Comparison of ENCODE assay signal across 9 mouse cellular contexts in genomic region chr1:45312870-45313269, GRCm38 (mm10). TPM values are rescaled to one million over a fixed set of nuclear protein-coding genes. Genes with fewer than 3 reads are reported as not detected.
DNase-seq lines count a peak whose midpoint lies in the region; ATAC-seq lines count a peak whose summit lies in the region.
"Had no signal": no experiment of that assay in that cellular context is flagged by ENCODE, and none has a peak within 500 bp of the region (broad histone marks: within the 10 kb centered on the region; RNA-seq: fewer than 3 reads in every experiment).

No protein-coding gene starts in this region.

- DNase-seq in kidney, adult 18-20 months: no peak
- DNase-seq in embryo, embryonic 11 days: peak; percentile 87
- DNase-seq in lung, postnatal 36 days: peak; percentile 33
- DNase-seq in layer of hippocampus, adult 9-10 months (ENCODE audit: low spot score): no peak
- no peak for DNase-seq in testis, postnatal 10 days (ENCODE audit: low spot score)
- DNase-seq in adrenal gland, postnatal 10 days: no peak

- H3K4me1 ChIP-seq in kidney, embryonic 15.5 days: peaks cover 5% of the 10 kb centered on the region; the same call in 1 of the 2 replicates
- 0 out of 2 replicates have a peak, but pooled peaks cover 5% of the 10 kb centered on the region for H3K4me1 ChIP-seq in heart, embryonic 12.5 days (replicated peaks)

- no peaks in the 10 kb centered on the region for H3K36me3 ChIP-seq in kidney, embryonic 15.5 days
- peaks cover 3% of the 10 kb centered on the region; the same call in 1 of the 2 replicates for H3K36me3 ChIP-seq in heart, embryonic 12.5 days
- H3K36me3 ChIP-seq: G1E had no signal

- no peaks in the 10 kb centered on the region for H3K27me3 ChIP-seq in kidney, embryonic 15.5 days
- no peaks in the 10 kb centered on the region for H3K27me3 ChIP-seq in heart, embryonic 12.5 days (replicated peaks)

- ATAC-seq in kidney, embryonic 15.5 days (replicated peaks; ENCODE audit: low FRiP score): peak; percentile 34
- ATAC-seq in heart, embryonic 12.5 days (ENCODE audit: insufficient number of reproducible peaks, low FRiP score): peak; percentile 68; the same call in 1 of the 2 replicates

- peak overlapping the region; percentile 48 for H3K4me3 ChIP-seq in kidney, embryonic 15.5 days (replicated peaks)
- peak overlapping the region; percentile 27; the same call in 1 of the 2 replicates for H3K4me3 ChIP-seq in heart, embryonic 12.5 days

- no peak overlapping the region for H3K9ac ChIP-seq in kidney, embryonic 15.5 days
- H3K9ac ChIP-seq in heart, embryonic 12.5 days: no peak overlapping the region

- H3K27ac ChIP-seq in kidney, embryonic 15.5 days: 0 out of 2 replicates have a peak overlapping the region, but pooled peaks have one; percentile 18
- H3K27ac ChIP-seq in heart, embryonic 12.5 days (ENCODE audit: poor library complexity, severe bottlenecking): peak overlapping the region; percentile 62

- H3K9me3 ChIP-seq in kidney, embryonic 15.5 days (replicated peaks): no peaks in the 10 kb centered on the region
- no peaks in the 10 kb centered on the region for H3K9me3 ChIP-seq in heart, embryonic 12.5 days (replicated peaks)
- H3K9me3 ChIP-seq: G1E had no signal

- H3K4me2 ChIP-seq in kidney, embryonic 15.5 days: peak overlapping the region; percentile 47; the same call in 1 of the 2 replicates
- no peak overlapping the region; the same call in 1 of the 2 replicates for H3K4me2 ChIP-seq in heart, embryonic 12.5 days

RNA-seq across cellular contexts. Expression of gene Col3a1, which starts 1.5 kb away (rescaled TPM):
- polyA plus RNA-seq in kidney, embryonic 15.5 days (2015; fragmentation: Nextera tagmentation; extraction: Ambion mirVana): 868 and 1,221 TPM in 2 replicates
- 682 and 688 TPM in 2 replicates for polyA plus RNA-seq in heart, embryonic 12.5 days (2016; fragmentation: Nextera tagmentation; extraction: Ambion mirVana)
- 1,000 to 10,000 TPM; 1,078 to 1,163 TPM for total RNA-seq in adrenal gland, postnatal 10 days (2021)
- polyA plus RNA-seq: G1E had no signal

Comparison
In these comparisons a context has a peak if more than half of its experiments do, and no peak if none do; other contexts are left out.
1. DNase-seq: peak in embryo, embryonic 11 days (single experiment) and lung, postnatal 36 days (single experiment); none in kidney, adult 18-20 months (single experiment), layer of hippocampus, adult 9-10 months (single experiment), testis, postnatal 10 days (single experiment) and adrenal gland, postnatal 10 days (single experiment).